Mouse (Mus musculus): ENCODE results near the gene Clcn2. TPM values are rescaled to one million over a fixed set of nuclear protein-coding genes. Genes with fewer than 3 reads are reported as not detected.

Clcn2 gene
- polyA plus RNA-seq (2012; rRNA removed): 13.0 and 15.9 TPM in 2 replicates

DNA sequence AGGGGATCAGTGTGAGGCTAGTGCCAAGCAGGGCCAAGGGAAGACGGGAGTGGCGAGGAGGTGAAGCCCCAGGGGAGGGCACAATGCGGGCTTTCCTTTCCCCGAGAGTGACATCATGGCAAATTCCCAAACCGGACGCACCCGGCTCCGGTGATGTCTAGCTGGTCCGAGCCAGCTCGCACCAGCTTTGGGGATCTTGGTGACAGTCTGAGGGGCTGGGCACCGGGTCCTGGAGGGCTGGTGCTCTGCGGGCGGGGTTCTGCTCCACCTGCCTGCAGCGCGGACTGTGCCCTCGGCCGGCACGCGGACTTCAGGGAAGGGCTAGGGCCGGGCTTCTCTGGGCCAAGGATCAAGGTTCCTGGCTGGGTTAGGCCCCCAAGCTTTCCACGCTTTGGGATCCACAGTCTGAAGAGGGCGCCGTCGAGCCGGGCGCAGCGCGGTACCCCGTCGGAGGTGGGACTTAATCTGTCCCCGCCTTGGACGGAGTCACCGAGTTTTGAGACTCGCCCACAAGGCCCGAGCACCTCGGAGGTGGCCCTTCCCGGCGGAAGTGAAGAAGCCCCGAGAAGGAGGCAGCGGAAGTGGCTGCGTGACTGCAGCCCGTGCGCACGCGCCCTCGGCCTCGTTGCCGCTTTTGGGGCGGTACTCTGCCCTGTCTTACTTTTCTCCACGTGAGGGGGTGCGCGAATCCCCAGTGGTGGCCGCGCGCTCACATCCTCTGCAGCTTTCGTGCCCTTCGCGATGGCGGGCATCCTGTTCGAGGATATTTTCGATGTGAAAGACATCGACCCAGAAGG, at the start of gene Clcn2, which contains the start of gene Polr2h:
Gene Clcn2, minus strand, starts transcription at position 566 of the 797 bp plus-strand sequence.
Gene Polr2h, plus strand, starts transcription at position 485 of the 797 bp plus-strand sequence.

DNA sequence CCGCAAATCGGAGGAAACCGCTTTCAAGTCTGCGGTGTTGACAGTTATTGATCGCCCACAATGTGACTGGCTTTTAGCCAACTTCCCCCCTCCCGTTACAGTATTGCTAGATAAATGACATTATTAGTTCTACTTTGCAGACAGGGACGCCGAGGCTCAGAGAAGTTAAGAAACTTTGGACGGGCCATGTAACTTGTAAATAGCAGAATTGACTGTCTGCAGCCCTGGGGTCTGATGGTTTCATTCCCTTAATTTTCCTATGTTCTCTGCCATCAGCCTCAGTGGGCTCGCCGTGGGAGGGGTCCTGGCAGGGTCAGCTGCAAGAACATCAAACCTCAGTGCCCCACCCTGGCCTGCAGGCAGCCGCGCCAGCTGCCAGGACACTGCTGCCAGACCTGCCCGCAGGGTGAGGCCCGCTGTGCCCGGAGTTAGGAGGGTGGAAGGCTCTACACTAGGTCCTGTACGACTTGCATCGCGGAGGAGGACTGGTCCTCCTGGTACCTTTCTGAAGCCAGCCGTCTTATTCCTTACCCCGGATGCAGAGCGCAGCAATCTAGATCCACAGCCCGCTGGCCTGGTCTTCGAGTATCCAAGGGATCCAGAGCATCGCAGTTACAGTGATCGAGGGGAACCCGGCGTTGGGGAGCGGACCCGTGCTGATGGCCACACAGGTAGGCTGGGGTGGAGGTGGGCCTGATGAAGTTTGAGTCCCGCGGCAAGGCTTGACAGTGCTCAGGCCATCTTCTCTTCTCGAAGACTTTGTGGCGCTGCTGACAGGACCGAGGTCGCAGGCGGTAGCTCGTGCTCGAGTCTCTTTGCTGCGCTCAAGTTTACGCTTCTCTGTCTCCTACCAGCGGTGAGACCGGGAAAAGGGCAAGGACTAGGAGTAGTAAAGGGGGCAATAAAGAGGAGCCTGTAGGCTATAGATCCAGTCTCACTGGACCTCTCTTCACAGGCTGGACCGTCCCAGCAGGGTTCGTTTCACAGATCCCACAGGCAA, 16.5 kb upstream of the Clcn2 start, which contains the start of gene Thpo:
Gene Thpo, minus strand, starts transcription at position 781 of the 1,000 bp plus-strand sequence.

GRCm38 (mm10) chr16:20732925-20733730, 15.6 kb upstream of the Clcn2 start, which contains the start of gene Chrd:
Chrd (plus strand) TSS chr16:20733127.

DNA sequence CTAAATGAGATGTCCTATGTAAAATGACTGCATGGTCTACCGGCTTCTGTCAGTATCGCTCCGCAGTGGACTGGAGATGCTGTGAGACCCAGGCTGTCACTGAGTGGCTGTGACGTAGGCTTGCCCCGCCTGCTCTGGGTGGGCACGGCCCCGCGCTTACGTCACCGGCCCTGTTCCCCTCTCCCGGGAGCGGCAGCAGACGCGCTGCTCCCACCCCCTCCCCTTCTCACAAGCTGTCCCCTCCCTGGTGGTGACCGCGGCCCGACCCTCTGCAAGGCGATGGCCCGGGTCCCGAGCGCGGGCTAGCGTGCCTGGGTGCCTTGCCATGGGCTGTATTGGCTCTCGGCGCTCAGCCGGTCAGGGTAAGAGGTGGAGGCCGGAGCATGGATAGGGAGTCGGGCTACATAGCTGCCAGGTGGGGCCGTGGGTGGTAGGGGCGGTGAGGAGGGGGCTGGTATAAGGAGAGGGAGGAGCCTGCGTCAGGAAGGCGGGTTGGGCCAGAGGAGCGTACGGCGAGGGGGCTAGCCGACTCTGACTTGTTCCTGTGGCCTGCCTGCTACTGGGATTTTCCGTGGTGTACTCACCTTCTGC, 24.3 kb downstream of the Clcn2 start, which contains the start of gene Fam131a:
Gene Fam131a, plus strand, starts transcription at position 131 of the 591 bp plus-strand sequence.

DNA sequence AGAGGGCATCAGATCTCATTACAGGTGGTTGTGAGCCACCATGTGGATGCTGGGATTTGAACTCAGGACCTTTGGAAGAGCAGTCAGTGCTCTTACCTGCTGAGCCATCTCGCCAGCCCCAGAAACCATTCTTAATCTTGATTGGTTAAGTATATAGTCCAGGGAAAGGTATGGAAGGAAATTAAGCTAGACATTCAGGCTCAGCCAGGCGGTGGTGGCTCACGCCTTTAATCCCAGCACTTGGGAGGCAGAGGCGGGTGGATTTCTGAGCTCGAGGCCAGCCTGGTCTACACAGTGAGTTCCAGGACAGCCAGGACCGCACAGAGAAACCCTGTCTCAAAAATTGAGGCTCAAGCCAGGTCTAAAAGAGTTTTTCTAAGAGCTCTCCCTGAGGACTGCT, 49.5 kb downstream of the Clcn2 start, which contains the start of gene Eif4g1:
Gene Eif4g1, plus strand, starts transcription at position 301 of the 400 bp plus-strand sequence.

Other genes with a start within 250 kb of the Clcn2 start
- gene Eif2b5, start 218.9 kb downstream of the Clcn2 start, polyA plus RNA-seq (2012; rRNA removed): 23.8 and 28.6 TPM in 2 replicates
- gene Dvl3, start 200.8 kb downstream of the Clcn2 start, polyA plus RNA-seq (2012; rRNA removed): 7.1 and 7.5 TPM in 2 replicates
- 241 and 297 TPM in 2 replicates for gene Ap2m1, start 182.3 kb downstream of the Clcn2 start, polyA plus RNA-seq (2012; rRNA removed)
- gene Abcf3, start 169.2 kb downstream of the Clcn2 start, polyA plus RNA-seq (2012; rRNA removed): 14.6 and 15.9 TPM in 2 replicates
- gene Vwa5b2, start 128.3 kb downstream of the Clcn2 start, polyA plus RNA-seq (2012; rRNA removed): 0.19 and 0.21 TPM in 2 replicates
- gene Eef1akmt4, start 106.2 kb downstream of the Clcn2 start, polyA plus RNA-seq (2012; rRNA removed): 9.0 and 11.2 TPM in 2 replicates
- 0.01 TPM in 1 of 2 replicates, not detected in the other for gene Gm49333, start 106.1 kb downstream of the Clcn2 start, polyA plus RNA-seq (2012; rRNA removed)
- gene Alg3, start 106.0 kb downstream of the Clcn2 start, polyA plus RNA-seq (2012; rRNA removed): 7.5 and 9.8 TPM in 2 replicates
- gene Camk2n2, start 96.5 kb downstream of the Clcn2 start, polyA plus RNA-seq (2012; rRNA removed): 0.23 and 0.29 TPM in 2 replicates
- gene Ece2, start 87.9 kb downstream of the Clcn2 start, polyA plus RNA-seq (2012; rRNA removed): 0.16 and 0.19 TPM in 2 replicates
- gene Psmd2, start 66.1 kb downstream of the Clcn2 start, polyA plus RNA-seq (2012; rRNA removed): 86.8 and 102 TPM in 2 replicates
- 98.6 and 104 TPM in 2 replicates for gene Eif4g1, start 49.4 kb downstream of the Clcn2 start, polyA plus RNA-seq (2012; rRNA removed)
- 1.0 and 1.1 TPM in 2 replicates for gene Fam131a, start 24.5 kb downstream of the Clcn2 start, polyA plus RNA-seq (2012; rRNA removed)
- 33.4 and 36.2 TPM in 2 replicates for gene Polr2h, start 81 bp downstream of the Clcn2 start, polyA plus RNA-seq (2012; rRNA removed)
- gene Chrd, start 15.4 kb upstream of the Clcn2 start, polyA plus RNA-seq (2012; rRNA removed): 0.56 and 0.70 TPM in 2 replicates
- 1.9 and 2.4 TPM in 2 replicates for gene Thpo, start 16.8 kb upstream of the Clcn2 start, polyA plus RNA-seq (2012; rRNA removed)

All from liver, embryonic 14 days (tissue).